In the genomic region with DNA sequence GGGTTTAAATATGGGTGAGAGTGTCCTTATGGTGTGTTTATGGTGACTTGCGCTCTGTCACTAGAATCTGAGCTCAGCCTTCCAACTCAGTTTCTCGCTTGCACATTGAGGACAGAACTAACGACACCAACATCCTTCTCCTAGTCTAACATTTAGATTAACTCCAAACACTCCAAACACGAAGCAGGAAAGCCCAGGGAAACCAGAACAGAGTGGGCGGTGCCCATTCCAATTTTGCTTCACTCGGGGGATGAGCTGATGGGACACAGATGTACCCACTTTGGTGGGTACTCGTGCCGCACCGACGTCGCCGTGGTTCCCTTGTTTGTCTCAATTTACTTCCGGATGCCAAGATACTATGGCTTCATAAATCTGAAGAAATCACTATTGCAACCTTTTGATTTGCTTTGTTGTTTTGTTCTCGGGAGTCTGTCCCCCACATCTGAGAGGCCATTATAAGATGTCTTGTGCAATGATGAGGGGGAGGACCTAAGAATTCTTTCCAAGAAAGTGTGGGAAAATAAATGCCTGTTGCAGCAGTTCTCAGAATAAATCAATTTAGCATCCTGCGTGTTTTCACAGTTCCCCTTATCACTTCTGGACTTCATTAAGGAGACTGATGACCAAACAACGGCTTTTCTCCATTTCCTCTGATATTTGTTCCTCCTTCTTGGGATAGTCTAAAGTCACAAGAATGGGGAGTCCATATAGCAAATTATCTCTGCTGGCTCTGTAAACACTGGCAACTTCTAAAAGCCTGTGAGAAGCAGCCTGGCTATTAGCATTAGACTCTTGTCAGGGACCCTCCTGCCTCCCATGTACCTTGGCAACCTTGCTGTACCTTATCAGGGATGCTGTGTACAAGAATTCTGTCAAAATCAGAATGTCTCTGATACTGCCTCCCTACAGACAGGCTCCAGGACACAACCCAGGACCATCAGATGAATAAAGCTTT, we compare ENCODE assay signal across 19 mouse cellular contexts.
DNase-seq lines count a peak whose midpoint lies in the region; ATAC-seq and TF ChIP-seq lines count a peak whose summit lies in the region.
"Had no signal": no experiment of that assay in that cellular context is flagged by ENCODE, and none has a peak within 500 bp of the region (broad histone marks: within the 10 kb centered on the region; RNA-seq: fewer than 3 reads in every experiment).

No protein-coding gene starts in this region.

- 81% methylated on average over 16 of the region's 16 CpGs for WGBS in hindbrain, postnatal 0 days

- no peak for ATAC-seq in hindbrain, postnatal 0 days
- ATAC-seq: forebrain, postnatal 0 days had no signal

- intact Hi-C loops in heart, postnatal 25 days (cut with DNase I) = no loop called here
- intact Hi-C loops in left cerebral cortex, postnatal 14 days (cut with DNase I) = loop anchor here (5.0 kb wide), 2 partner anchors 88 to 717 kb away; no protein-coding TSS in a partner anchor
- intact Hi-C loops in left cerebral cortex, postnatal 10 days (cut with DNase I) = no loop called here
- intact Hi-C loops in left cerebral cortex, postnatal 25 days (cut with DNase I) = no loop called here

- H3K9me3 ChIP-seq in hindbrain, postnatal 0 days (ENCODE audit: low read length) = no peaks in the 10 kb centered on the region
- H3K9me3 ChIP-seq: limb, embryonic 10.5 days; midbrain, embryonic 12.5 days; neural tube, embryonic 15.5 days had no signal

- H3K27me3 ChIP-seq in hindbrain, postnatal 0 days (ENCODE audit: insufficient read depth, low read length) = no peaks in the 10 kb centered on the region
- H3K27me3 ChIP-seq: midbrain, embryonic 12.5 days; neural tube, embryonic 15.5 days had no signal

- no peak overlapping the region for H3K4me3 ChIP-seq in hindbrain, postnatal 0 days (ENCODE audit: low read length)
- H3K4me3 ChIP-seq: erythroblast, embryonic 14.5 days; layer of hippocampus, adult 2 months; limb, embryonic 10.5 days; midbrain, embryonic 12.5 days; neural tube, embryonic 15.5 days had no signal

- H3K4me2 ChIP-seq in hindbrain, postnatal 0 days (ENCODE audit: low read depth, low read length) = no peak overlapping the region
- H3K4me2 ChIP-seq: midbrain, embryonic 12.5 days; neural tube, embryonic 15.5 days had no signal

- no peaks in the 10 kb centered on the region for H3K36me3 ChIP-seq in hindbrain, postnatal 0 days (ENCODE audit: insufficient read depth, low read length)
- H3K36me3 ChIP-seq: limb, embryonic 10.5 days; midbrain, embryonic 12.5 days; neural tube, embryonic 15.5 days had no signal

- peak; percentile 60 to 67 for DNase-seq in heart, adult 18-20 months
- no peak for DNase-seq in heart, postnatal 25 days (ENCODE audit: low spot score)
- peak; percentile 58 to 60 for DNase-seq in left cerebral cortex, postnatal 14 days (ENCODE audit: low spot score in 2 of 2)
- no peak for DNase-seq in left cerebral cortex, postnatal 10 days (ENCODE audit: extremely low spot score in 1 of 2, low spot score in 2 of 2)
- DNase-seq in NIH3T3 (ENCODE audit: low read depth) = peak; percentile 32
- DNase-seq in left cerebral cortex, postnatal 25 days (ENCODE audit: low spot score in 2 of 2) = peak; percentile 35 to 82
- no peak for DNase-seq in hindbrain, postnatal 0 days (ENCODE audit: low spot score)
- DNase-seq: adrenal gland, postnatal 14 days; cerebellum, adult 9-11 months; embryo, embryonic 11 days; forebrain, postnatal 0 days; retina, postnatal 1 day had no signal

- no peaks in the 10 kb centered on the region for H3K4me1 ChIP-seq in hindbrain, postnatal 0 days (ENCODE audit: insufficient read depth, low read length)
- H3K4me1 ChIP-seq: limb, embryonic 10.5 days; midbrain, embryonic 12.5 days; neural tube, embryonic 15.5 days had no signal

- no peak overlapping the region for H3K9ac ChIP-seq in hindbrain, postnatal 0 days (replicated peaks; ENCODE audit: low read length)
- H3K9ac ChIP-seq: forebrain, postnatal 0 days; liver, embryonic 14.5 days; midbrain, embryonic 12.5 days; neural tube, embryonic 15.5 days had no signal

- H3K27ac ChIP-seq in hindbrain, postnatal 0 days = no peak overlapping the region
- H3K27ac ChIP-seq: layer of hippocampus, adult 2 months; limb, embryonic 10.5 days; liver, embryonic 14.5 days; macrophage; midbrain, embryonic 12.5 days; neural tube, embryonic 15.5 days had no signal

- no peak for TF ChIP-seq CTCF in hindbrain, postnatal 0 days (IDR thresholded peaks at IDR 0.05; ENCODE audit: low read depth)

Comparison
In these comparisons a context has a peak if more than half of its experiments do, and no peak if none do; other contexts are left out.
1. DNase-seq: peak in heart, adult 18-20 months (2 of 2), left cerebral cortex, postnatal 14 days (2 of 2), NIH3T3 (single experiment) and left cerebral cortex, postnatal 25 days (2 of 2); none in heart, postnatal 25 days (single experiment), left cerebral cortex, postnatal 10 days (0 of 2) and hindbrain, postnatal 0 days (single experiment).